Mouse (Mus musculus) liver, embryonic 16.5 days (tissue): ENCODE measurements around the gene Klf7. TPM values are rescaled to one million over a fixed set of nuclear protein-coding genes. Genes with fewer than 3 reads are reported as not detected.

Source experiments
- ATAC-seq: fragments of 200-750 bp; cut with Nextera tagmentation; 2 replicates; pipeline ENCODE4 v1.8.0; 2017; ENCODE audit warnings: low read depth, mild to moderate bottlenecking, moderate number of reproducible peaks, moderate library complexity
- H3K27ac ChIP-seq: fragments of 300-500 bp; sonication (generic); 2 replicates; pipeline ENCODE4 v1.5.1; 2014; ENCODE audit warnings: mild to moderate bottlenecking, low read length
- H3K27me3 ChIP-seq: fragments of 300-500 bp; sonication (generic); 2 replicates; pipeline ENCODE4 v1.6.1; 2014; ENCODE audit warnings: low read depth, low read length, mixed read lengths; ENCODE audit not compliant: control insufficient read depth, insufficient read depth
- H3K36me3 ChIP-seq: fragments of 300-500 bp; sonication (generic); 2 replicates; pipeline ENCODE4 v1.6.1; 2014; ENCODE audit warnings: mild to moderate bottlenecking; ENCODE audit not compliant: control insufficient read depth, insufficient read depth
- H3K4me1 ChIP-seq: fragments of 300-500 bp; sonication (generic); 2 replicates; pipeline ENCODE4 v1.6.1; 2014; ENCODE audit warnings: low read depth, low read length, mixed read lengths; ENCODE audit not compliant: control insufficient read depth
- H3K4me2 ChIP-seq: fragments of 300-500 bp; sonication (generic); 2 replicates; pipeline ENCODE4 v1.6.1; 2014; ENCODE audit warnings: low read depth, low read length, mixed read lengths
- H3K4me3 ChIP-seq: fragments of 300-500 bp; sonication (generic); 2 replicates; pipeline ENCODE4 v1.5.1; 2014; ENCODE audit warnings: low read depth, mild to moderate bottlenecking, low read length
- H3K9ac ChIP-seq: fragments of 300-500 bp; sonication (generic); 2 replicates; pipeline ENCODE4 v1.6.1; 2014; ENCODE audit warnings: low read depth, low read length
- H3K9me3 ChIP-seq: fragments of 300-500 bp; sonication (generic); replicated peaks from 2 replicates; pipeline ENCODE4 v1.6.1; 2016; ENCODE audit warnings: low read length; ENCODE audit not compliant: control insufficient read depth
- WGBS: fragments of 180-500 bp; shearing (Covaris S2); extraction: QIAGEN DNeasy Blood & Tissue Kit; methylation state at CpG from one replicate; pipeline ENCODE4 v1.1.7; 2014; ENCODE audit not compliant: insufficient replicate concordance; 5-methylcytosine and 5-hydroxymethylcytosine counted together
- polyA plus RNA-seq: library from polyadenylated mRNA; unstranded; fragments of >200 nt; fragmentation: Nextera tagmentation; extraction: Ambion mirVana; gene quantifications from 2 replicates; pipeline ENCODE4 v1.2.1, GENCODE M21; 2015

The Klf7 gene
- polyA plus RNA-seq, 1 experiment from 2014 or later, result 7.8 TPM

- WGBS, result 75% methylated on average over 9 of the region's 9 CpGs
- no peaks in the 10 kb centered on the region for H3K9me3 ChIP-seq
- H3K9ac ChIP-seq, result no peak overlapping the region
- ATAC-seq, result no peak
- no peak overlapping the region for H3K4me3 ChIP-seq
- H3K27me3 ChIP-seq, result no peaks in the 10 kb centered on the region
- H3K4me2 ChIP-seq, result no peak overlapping the region
- no peak overlapping the region for H3K27ac ChIP-seq
- H3K36me3 ChIP-seq, result no peaks in the 10 kb centered on the region
- H3K4me1 ChIP-seq, result peaks cover 12% of the 10 kb centered on the region
Measured at GRCm38 (mm10) chr1:64091591-64091990, 30.5 kb downstream of the Klf7 start.

DNA sequence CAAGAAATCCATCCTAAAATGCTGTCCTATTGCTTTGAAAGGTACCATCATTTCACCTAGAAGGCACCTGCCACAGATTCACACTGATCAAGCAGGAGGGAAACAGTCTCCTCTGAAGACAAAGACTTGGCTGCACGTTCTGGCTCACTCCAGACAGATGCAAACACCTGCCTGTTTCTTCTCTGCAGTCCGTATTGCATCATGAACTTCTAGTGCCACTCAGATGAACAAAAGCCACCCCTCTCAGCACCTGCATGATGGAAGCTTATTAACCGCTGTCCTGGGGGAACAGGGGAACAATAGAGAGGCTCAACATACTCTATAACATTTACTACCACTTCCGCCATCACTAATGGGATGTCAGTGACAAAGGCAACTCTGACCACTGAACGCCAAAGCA, 31.5 kb downstream of the Klf7 start:
- Histone ChIP-seq H3K9ac (no peak overlapping the region), H3K4me2 (no peak overlapping the region), H3K4me3 (no peak overlapping the region), H3K9me3 (no peaks in the 10 kb centered on the region), H3K27me3 (no peaks in the 10 kb centered on the region), H3K27ac (no peak overlapping the region), H3K4me1 (peaks cover 12% of the 10 kb centered on the region), H3K36me3 (no peaks in the 10 kb centered on the region)
- no peak for ATAC-seq
- 70% methylated on average over 5 of the region's 5 CpGs for WGBS

DNA sequence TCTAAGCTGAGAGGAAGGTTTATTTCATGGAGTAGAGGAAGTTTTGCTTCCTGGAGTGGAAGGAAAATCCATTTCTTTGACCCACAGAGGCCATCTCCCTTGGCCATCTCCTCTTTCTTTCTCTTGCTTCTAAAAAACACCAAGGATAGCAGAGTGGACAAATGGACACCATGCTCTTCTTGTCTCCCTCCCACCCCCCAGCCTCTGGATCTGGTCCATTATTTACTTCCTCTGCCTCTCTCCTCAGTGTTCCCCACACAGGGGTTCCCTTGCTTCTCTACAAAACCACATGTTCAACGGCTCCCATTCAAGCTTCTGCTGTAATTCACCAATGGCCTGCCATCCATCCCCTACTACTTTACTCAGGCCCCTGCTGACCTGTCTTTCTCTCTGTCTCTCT, 32.4 kb downstream of the Klf7 start:
- no peaks in the 10 kb centered on the region for H3K36me3 ChIP-seq
- no peaks in the 10 kb centered on the region for H3K9me3 ChIP-seq
- no peak overlapping the region for H3K4me3 ChIP-seq
- no peak overlapping the region for H3K9ac ChIP-seq
- no peaks in the 10 kb centered on the region for H3K27me3 ChIP-seq
- H3K27ac ChIP-seq, result no peak overlapping the region
- no peak overlapping the region for H3K4me2 ChIP-seq
- H3K4me1 ChIP-seq, result peaks cover 12% of the 10 kb centered on the region
- 16% methylated on average over 1 of the region's 1 CpGs for WGBS
- no peak for ATAC-seq

DNA sequence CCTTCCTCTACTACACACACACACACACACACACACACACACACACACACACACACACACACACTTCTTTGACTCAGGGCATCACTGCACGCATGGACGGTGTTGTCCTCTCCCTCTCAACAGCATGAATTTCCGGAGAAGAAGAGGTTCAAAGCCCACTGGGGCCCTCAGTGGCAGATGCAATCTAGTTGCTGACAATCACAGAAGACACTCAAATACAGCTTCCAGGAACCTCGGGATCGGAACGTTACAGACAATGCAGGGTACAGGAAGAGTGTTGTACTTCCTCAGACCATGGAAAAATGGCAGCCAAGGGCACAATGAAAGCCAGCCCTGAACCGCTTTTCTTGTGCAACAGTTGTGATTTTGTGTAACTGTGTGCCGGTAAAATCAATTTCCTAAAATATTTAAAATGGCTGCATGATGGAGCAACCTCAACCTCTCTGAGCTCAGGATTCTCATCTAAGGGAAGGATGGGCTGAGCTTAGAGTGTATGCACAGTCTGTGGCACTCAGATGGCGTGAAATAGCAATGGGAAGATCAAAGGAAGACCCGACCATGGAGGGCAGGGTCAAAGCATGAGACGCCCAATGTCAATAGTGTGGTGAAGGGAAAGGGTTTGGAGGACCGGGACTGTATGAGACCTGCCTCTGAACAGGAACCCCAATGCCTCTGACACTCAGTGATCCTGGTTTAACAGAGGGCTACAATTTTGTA, 33.3 kb downstream of the Klf7 start:
- H3K27ac ChIP-seq, result no peak overlapping the region
- peaks cover 12% of the 10 kb centered on the region for H3K4me1 ChIP-seq
- H3K36me3 ChIP-seq, result no peaks in the 10 kb centered on the region
- no peak overlapping the region for H3K9ac ChIP-seq
- ATAC-seq, result peak; percentile 24; the same call in 1 of the 2 replicates
- H3K4me3 ChIP-seq, result no peak overlapping the region
- WGBS, result 41% methylated on average over 12 of the region's 12 CpGs
- H3K9me3 ChIP-seq, result no peaks in the 10 kb centered on the region
- H3K27me3 ChIP-seq, result no peaks in the 10 kb centered on the region
- H3K4me2 ChIP-seq, result no peak overlapping the region

DNA sequence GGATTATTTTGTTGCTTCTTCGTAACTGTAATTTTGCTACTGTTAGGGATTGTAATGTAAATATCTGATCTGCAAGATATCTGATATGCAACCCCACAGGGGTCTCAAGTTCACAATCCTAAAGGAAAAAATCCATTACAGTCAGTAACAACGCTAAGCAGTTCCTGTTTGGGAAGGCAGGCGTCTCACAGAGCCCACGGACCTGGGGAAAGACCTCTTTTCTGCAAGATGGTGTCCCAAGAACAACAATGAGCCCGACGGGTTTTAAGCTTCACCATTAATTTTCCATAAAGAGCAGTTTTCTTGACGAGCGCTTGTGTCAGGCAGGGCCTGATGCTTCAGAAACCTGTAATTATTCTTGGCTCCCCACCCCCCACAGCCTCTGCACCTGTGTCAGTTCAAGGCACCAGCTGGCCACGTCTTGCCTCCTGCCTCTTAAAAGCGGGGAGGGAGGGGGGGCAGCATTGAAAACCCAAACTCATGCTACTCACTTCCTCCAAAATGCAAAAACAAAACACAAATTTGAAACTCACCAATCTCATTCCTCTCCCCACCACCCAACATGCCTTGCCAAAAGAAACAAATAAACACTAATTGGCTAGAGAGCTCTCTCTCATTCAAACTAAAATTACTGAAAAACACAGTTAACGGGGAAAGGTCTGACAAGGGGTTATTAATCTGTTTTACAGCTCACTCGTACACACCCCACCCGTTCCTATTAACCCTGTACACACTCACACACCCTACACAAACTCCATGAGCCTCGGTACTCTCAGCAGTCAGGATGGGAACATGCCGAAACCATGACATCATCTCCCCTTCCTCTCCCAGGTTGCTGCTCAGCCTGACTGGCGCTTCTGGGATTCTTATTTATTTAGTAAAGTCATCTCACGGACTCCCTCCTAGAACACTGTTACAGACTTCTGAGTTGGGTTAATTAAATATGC, 34.2 kb downstream of the Klf7 start:
- 33% methylated on average over 17 of the region's 17 CpGs for WGBS
- H3K27ac ChIP-seq, result no peak overlapping the region
- no peaks in the 10 kb centered on the region for H3K9me3 ChIP-seq
- peak; percentile 62 for ATAC-seq
- 0 out of 2 replicates have a peak overlapping the region, but pooled peaks have one; percentile 13 for H3K4me2 ChIP-seq
- no peak overlapping the region for H3K9ac ChIP-seq
- no peak overlapping the region for H3K4me3 ChIP-seq
- peaks cover 12% of the 10 kb centered on the region for H3K4me1 ChIP-seq
- no peaks in the 10 kb centered on the region for H3K27me3 ChIP-seq
- no peaks in the 10 kb centered on the region for H3K36me3 ChIP-seq

- WGBS, result 62% methylated on average over 4 of the region's 4 CpGs
- H3K27me3 ChIP-seq, result no peaks in the 10 kb centered on the region
Measured at GRCm38 (mm10) chr1:64085875-64086274, 36.2 kb downstream of the Klf7 start.

GRCm38 (mm10) chr1:64085361-64085760, 36.7 kb downstream of the Klf7 start:
- WGBS, result 61% methylated on average over 4 of the region's 4 CpGs
- no peak for ATAC-seq

More at GRCm38 (mm10) chr1:64085875-64086274, 36.2 kb downstream of the Klf7 start:
- no peak for ATAC-seq
- Histone ChIP-seq H3K27ac (no peak overlapping the region), H3K4me2 (no peak overlapping the region), H3K9me3 (no peaks in the 10 kb centered on the region), H3K4me3 (no peak overlapping the region), H3K9ac (no peak overlapping the region), H3K4me1 (peaks cover 17% of the 10 kb centered on the region), H3K36me3 (no peaks in the 10 kb centered on the region)

DNA sequence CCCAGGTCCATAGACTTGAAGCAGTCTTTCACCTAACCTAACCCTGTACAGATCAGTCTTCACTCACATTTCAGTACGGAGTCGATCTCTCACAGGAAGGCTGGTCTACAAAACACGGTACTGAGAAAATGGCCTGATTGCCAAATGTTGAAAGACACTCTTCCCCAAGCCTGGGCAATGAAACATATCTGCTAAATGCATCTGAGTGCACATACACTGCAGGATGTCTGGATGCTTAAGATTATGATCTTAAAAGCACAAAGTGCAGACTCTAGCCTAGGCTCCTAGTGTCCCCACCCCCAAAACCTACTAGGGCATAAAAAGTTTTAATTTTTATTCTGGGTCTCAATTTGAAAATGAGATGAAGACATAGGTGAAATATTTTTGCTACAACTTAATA, 37.4 kb downstream of the Klf7 start:
- Histone ChIP-seq H3K27ac (no peak overlapping the region), H3K9me3 (no peaks in the 10 kb centered on the region), H3K4me3 (no peak overlapping the region), H3K4me1 (peaks cover 15% of the 10 kb centered on the region), H3K9ac (no peak overlapping the region), H3K4me2 (no peak overlapping the region), H3K27me3 (no peaks in the 10 kb centered on the region), H3K36me3 (no peaks in the 10 kb centered on the region)
- 24% methylated on average over 3 of the region's 3 CpGs for WGBS
- no peak; the same call in 1 of the 2 replicates for ATAC-seq

More at GRCm38 (mm10) chr1:64085361-64085760, 36.7 kb downstream of the Klf7 start:
- Histone ChIP-seq H3K4me2 (no peak overlapping the region), H3K36me3 (no peaks in the 10 kb centered on the region), H3K27ac (no peak overlapping the region), H3K27me3 (no peaks in the 10 kb centered on the region), H3K9me3 (no peaks in the 10 kb centered on the region), H3K9ac (no peak overlapping the region), H3K4me3 (no peak overlapping the region), H3K4me1 (peaks cover 20% of the 10 kb centered on the region)

GRCm38 (mm10) chr1:64081791-64082190, 40.3 kb downstream of the Klf7 start:
- H3K36me3 ChIP-seq, result no peaks in the 10 kb centered on the region
- H3K4me2 ChIP-seq, result no peak overlapping the region
- H3K9ac ChIP-seq, result no peak overlapping the region
- H3K4me1 ChIP-seq, result peaks cover 10% of the 10 kb centered on the region
- no peak for ATAC-seq
- no peaks in the 10 kb centered on the region for H3K9me3 ChIP-seq
- H3K27ac ChIP-seq, result no peak overlapping the region
- H3K4me3 ChIP-seq, result no peak overlapping the region
- H3K27me3 ChIP-seq, result no peaks in the 10 kb centered on the region
- 62% methylated on average over 1 of the region's 1 CpGs for WGBS
